Mouse (Mus musculus): ENCODE data around the gene Sh3d21.
"Not testable (repeated sequence)": the region's sequence is repeated elsewhere in the genome, so short reads cannot be mapped to it uniquely, and the experiment has no call there.

The Sh3d21 gene

DNA sequence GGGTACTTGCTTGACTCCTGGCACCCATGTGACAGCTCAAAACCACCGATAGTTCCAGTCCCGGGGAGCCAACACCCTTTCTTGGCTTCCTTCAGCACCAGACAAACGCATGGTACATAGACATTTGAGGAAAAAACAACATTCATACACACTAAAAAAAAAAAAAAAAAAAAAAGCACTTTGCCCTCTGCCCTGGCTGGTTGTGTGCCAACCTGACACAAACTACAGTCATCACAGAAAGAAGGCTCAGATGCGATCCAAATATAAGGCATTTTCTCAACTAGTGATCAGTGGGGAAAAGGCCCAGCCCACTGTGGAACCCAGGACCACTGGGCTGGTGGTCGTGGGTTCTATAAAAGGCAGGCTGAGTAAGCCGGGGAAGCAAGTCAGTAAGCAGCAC lies 5.6 kb upstream of the Sh3d21 start:
- DNase-seq (ENCODE audit: low spot score) = no peak

- peak; percentile 76 for DNase-seq (ENCODE audit: low spot score)
These were observed 2.8 kb upstream of the Sh3d21 start for GRCm38 (mm10) chr4:126166084-126166483.

DNA sequence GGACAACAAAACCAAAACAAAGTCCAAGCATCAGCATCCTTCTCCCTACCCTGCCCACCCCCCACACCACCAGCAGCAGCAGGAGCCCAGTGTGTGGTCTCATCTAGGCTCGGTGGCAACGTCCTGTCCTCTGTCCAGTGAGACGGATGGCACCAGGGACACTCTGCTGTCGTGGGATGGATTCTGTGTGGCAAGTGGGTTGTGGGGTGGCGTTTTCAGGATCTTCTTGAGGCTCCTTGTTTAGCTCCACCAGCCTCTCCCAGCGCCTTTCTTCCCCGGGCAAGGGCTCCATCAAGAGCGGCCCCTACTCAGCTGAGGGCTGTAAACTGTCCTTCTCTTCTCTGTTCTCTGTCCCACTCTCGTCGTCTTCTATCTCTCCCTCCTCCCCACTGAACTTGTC lies 1.8 kb upstream of the Sh3d21 start:
- not testable (repeated sequence) for DNase-seq (ENCODE audit: low spot score)

- DNase-seq (ENCODE audit: low spot score) = no peak
These were observed 394 bp upstream of the Sh3d21 start for GRCm38 (mm10) chr4:126163685-126164084.

- DNase-seq (ENCODE audit: low spot score) = peak; percentile 95
These were observed 686 bp downstream of the Sh3d21 start for GRCm38 (mm10) chr4:126162544-126163066.

DNA sequence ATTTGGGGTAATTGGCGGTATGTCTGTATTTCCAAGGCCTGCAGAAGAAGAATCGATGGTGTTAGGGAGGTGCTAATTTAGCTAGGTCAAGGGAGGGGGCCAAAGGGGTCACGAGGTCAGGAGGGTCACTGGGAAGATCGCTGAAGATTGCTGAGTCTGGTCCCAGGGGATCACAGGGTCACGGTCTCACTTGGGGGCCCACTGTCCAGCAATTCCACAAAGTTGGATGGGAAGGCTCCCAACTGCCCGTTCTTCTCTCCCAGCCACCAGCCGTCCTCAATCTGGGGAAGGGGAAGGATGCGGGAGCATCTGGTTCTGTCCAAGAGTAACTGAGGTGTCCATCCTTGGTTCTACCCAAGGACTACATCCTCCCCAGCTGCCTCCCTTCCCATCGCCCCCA lies 1.3 kb downstream of the Sh3d21 start:
- DNase-seq (ENCODE audit: low spot score) = no peak

- DNase-seq (ENCODE audit: low spot score) = no peak
These were observed 1.8 kb downstream of the Sh3d21 start for GRCm38 (mm10) chr4:126161456-126161855.

GRCm38 (mm10) chr4:126160981-126161380 lies 2.3 kb downstream of the Sh3d21 start:
- DNase-seq (ENCODE audit: low spot score) = no peak

DNA sequence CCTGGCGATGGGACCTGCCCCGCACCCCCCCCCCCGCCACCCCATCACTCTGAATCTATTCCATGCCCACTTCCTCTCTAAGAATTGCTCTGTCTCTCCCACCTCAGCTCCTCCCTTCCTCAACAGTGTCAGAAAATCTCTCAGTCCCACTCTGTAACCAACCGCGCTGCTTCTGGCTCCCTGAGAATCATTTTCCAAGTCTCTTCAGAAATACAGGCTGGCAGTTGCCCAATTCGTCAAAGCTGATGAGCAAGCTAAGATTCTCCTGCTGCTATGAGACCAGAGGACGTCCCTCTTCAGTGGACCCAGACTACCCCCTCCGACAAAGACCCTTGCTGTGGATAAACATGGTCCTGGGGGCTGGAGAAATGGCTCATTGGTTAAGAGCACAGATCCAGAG lies 3.8 kb downstream of the Sh3d21 start:
- DNase-seq (ENCODE audit: low spot score) = no peak

DNA sequence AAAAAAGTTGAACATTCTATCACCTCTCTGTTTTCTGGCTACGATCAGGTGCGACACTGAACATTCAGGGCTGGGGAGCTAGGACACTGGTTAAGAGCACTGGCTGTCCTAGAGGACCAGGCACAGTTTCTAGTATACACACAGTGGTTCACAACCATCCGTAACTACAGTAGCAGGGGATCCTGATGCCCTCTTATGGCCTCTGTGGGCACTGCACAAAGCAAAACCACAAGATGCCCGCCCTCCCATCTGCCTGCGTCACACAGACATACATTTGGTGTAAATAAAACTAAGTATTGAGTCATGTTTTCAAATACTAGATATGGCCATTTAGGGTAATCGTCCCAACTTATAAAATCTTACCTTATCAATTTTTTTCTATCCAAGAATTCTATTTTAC lies 5.7 kb downstream of the Sh3d21 start:
- no peak for DNase-seq (ENCODE audit: low spot score)

DNA sequence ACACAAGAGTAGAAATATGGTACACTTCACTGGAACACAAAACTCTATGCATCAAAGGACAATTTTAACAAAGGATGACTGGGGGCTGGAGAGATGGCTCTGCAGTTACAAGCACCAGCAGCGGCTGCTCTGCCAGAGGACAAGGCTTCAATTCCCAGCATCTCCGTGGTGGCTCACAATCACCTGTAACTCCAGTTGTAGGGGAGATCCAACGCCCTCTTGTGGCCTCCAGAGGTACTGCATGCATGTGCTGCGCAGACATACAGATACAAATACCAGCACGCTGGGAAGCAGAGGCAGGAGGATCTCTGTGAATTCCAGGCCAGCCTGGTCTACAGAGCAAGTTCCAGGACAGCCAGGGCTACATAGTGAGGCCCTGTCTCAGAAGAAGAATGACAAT lies 6.7 kb downstream of the Sh3d21 start:
- DNase-seq (ENCODE audit: low spot score) = no peak

DNA sequence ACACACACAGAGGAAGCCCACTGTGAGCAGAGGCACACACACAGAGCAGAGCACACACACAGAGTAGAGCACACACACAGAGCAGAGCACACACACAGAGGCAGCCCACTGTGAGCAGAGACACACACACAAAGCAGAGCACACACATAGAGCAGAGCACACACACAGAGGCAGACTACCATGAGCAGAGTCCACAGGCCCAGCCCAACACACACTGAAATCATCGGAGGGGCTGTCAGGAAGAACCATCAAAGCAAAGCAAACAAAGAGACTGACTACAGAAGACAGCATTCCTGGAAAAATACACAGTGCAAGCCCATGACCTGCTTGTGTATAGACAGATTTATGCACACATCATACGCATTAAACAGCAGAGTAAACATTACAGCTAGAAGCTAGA lies 7.4 kb downstream of the Sh3d21 start:
- DNase-seq (ENCODE audit: low spot score) = no peak

DNA sequence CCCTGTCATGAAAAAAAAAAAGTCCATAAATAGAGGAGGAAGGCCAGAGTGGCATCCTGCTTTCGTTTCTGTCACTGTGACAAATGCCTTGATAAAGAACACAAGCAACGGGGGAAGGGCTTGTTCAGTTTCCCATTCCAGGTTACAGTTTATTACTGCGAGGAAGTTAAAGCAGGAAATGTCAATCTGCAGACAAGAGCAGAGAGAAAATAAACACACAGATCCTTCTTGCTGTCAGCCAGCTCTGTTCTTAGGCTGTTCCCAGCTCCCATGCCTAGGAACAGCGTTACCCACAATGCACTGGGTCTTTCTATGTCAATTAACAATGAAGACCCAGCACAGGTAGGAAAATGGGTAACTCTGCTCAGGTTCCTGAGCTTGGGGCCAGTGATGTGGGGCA lies 8.1 kb downstream of the Sh3d21 start:
- DNase-seq (ENCODE audit: low spot score) = peak; percentile 66

- DNase-seq (ENCODE audit: low spot score) = no peak
These were observed 10.4 kb downstream of the Sh3d21 start for GRCm38 (mm10) chr4:126152864-126153263.

GRCm38 (mm10) chr4:126151701-126152440 lies 11.4 kb downstream of the Sh3d21 start:
- no peak for DNase-seq (ENCODE audit: low spot score)

- no peak for DNase-seq (ENCODE audit: low spot score)
These were observed 12.4 kb downstream of the Sh3d21 start for GRCm38 (mm10) chr4:126150949-126151320.

- peak; percentile 85 for DNase-seq (ENCODE audit: low spot score)
These were observed 12.9 kb downstream of the Sh3d21 start for GRCm38 (mm10) chr4:126150297-126150948.

- no peak for DNase-seq (ENCODE audit: low spot score)
These were observed 13.5 kb downstream of the Sh3d21 start for GRCm38 (mm10) chr4:126149798-126150197.

GRCm38 (mm10) chr4:126149041-126149676 lies 14.1 kb downstream of the Sh3d21 start:
- DNase-seq (ENCODE audit: low spot score) = no peak

DNA sequence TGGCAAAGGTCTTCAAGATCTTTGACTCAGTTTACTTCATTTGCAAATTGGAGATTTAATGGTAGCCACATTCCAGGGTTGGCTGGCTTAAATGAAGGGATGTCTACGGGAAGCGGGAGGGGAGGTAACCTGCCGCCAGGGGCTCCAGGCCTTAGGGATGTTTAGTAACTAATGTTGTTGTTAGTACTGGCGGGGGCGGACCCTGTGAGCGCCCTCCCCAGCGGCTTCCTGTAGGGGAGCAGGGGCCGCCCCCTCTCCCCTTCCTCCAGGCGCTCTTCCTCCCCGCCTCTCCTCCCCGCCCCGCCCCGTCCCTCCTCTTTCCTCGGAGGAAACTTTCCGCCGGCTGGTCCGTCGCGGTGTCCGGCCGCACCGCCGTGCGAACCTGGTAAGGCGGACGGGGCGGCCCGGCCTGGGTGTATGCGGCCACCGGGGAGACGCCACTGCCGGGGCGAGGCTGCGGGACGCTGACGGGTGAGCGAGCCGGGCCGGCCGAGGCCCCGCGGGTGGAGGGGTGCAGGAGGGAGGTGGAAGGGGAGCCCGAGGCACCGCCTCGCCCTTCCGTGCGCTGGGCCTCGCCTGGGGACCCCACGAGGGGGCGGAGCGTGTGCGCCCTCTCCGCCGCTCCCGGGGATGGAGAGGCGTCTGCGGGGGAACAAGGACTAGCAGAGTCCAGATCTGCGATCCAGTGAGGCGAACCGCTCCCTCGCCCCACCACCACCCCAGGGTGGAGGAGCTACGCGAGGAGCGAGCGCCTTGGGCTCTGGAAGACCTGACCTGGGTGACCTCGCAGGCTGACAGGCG lies 14.9 kb downstream of the Sh3d21 start:
- DNase-seq (ENCODE audit: low spot score) = peak; percentile 82

DNA sequence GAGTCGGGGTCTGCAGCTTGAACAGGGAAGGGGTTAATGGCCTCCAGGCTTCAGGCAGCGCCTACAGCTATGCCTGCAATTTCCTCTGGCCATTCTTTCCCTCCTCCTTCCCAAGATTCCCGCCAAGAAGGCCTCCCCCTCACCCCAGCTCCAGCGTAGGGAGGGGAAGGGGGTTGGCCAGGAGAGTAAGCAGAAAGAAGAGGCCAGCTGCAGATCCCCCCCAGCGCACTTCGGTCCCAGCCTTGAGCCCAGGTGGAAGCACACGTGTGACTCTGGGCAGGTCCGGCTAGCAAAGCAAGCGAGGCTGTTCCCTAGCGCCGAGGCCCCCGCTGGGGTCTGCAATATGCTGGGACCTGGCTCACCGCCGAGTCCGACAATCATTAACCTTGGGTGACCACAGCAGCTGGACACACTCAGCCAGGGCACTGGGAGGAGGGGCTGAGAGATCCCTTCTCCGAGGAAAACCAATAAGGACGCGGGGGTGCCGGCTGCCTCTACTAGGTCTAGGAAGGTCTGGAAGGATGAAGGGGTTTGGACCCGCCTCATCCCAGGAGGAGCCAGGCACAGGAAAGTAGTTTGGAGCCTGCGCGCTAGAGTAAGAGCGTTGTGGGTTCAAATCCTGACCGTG lies 15.6 kb downstream of the Sh3d21 start, which contains the start of gene Eva1b:
Gene Eva1b, plus strand, starts transcription at position 212 of the 628 bp plus-strand sequence.
- peak; percentile 78 for DNase-seq (ENCODE audit: low spot score)
